Mouse (Mus musculus) forebrain, embryonic 10.5 days (tissue): Measurements from ENCODE around the gene Ntm. TPM values are rescaled to one million over a fixed set of nuclear protein-coding genes. Genes with fewer than 3 reads are reported as not detected.

Source experiments
- DNase-seq: peaks from one replicate; pipeline ENCODE4 v3.0.0-alpha.2; 2017; ENCODE audit warnings: low spot score; ENCODE audit errors: extremely low spot score
- H3K27ac ChIP-seq: fragments of 300-500 bp; sonication (generic); 2 replicates; pipeline ENCODE4 v1.5.1; 2016; ENCODE audit warnings: mild to moderate bottlenecking
- H3K27me3 ChIP-seq: fragments of 300-500 bp; sonication (generic); 2 replicates; pipeline ENCODE4 v1.6.1; 2016; ENCODE audit warnings: mild to moderate bottlenecking; ENCODE audit not compliant: poor library complexity, severe bottlenecking
- H3K36me3 ChIP-seq: fragments of 300-500 bp; sonication (generic); replicated peaks from 2 replicates; pipeline ENCODE4 v1.6.1; 2016; ENCODE audit warnings: mild to moderate bottlenecking, moderate library complexity
- H3K4me1 ChIP-seq: fragments of 300-500 bp; sonication (generic); 2 replicates; pipeline ENCODE4 v1.6.1; 2016
- H3K4me3 ChIP-seq: fragments of 300-500 bp; sonication (generic); 2 replicates; pipeline ENCODE4 v1.5.1; 2016; ENCODE audit warnings: mild to moderate bottlenecking, moderate library complexity
- H3K9me3 ChIP-seq: fragments of 300-500 bp; sonication (generic); 2 replicates; pipeline ENCODE4 v1.6.1; 2016; ENCODE audit warnings: mild to moderate bottlenecking, moderate library complexity
- whole genome bisulfite sequencing: fragments of 180-500 bp; shearing (Covaris S2); methylation state at CpG from one replicate; pipeline ENCODE4 v1.1.7; 2016; 5-methylcytosine and 5-hydroxymethylcytosine counted together
- polyA plus RNA-seq: library from polyadenylated mRNA; unstranded; fragments of >200 nt; fragmentation: Nextera tagmentation; extraction: Ambion mirVana; gene quantifications from 2 replicates; pipeline ENCODE4 v1.2.1, GENCODE M21; 2016

Gene Ntm
- polyA plus RNA-seq, 1 experiment from 2014 or later: 6.5 TPM

DNA sequence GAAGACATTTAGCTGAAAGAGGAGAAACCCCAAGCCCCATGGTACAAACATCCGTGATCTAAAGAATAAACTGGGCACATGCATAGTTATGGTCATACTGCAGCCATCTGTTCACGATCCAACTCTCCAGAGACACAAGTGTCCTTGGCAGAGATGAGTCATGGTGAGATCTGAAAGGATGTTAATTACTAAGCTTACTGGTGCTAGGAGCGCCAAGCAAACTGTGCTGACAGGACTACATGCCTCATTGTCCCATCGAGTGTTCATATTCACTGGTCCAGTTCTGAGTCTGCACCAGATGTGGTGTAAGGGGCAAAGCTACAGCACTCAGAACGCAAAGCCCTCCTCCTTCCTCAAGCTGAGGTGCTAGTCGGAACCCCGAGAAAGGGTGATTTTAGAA is 745.0 kb downstream of the Ntm start:
- DNase-seq: no peak
- H3K4me3 ChIP-seq: no peak overlapping the region
- no peaks in the 10 kb centered on the region for H3K36me3 ChIP-seq
- 91% methylated on average over 7 of the region's 7 CpGs for WGBS
- no peaks in the 10 kb centered on the region for H3K9me3 ChIP-seq
- peaks cover 29% of the 10 kb centered on the region for H3K4me1 ChIP-seq
- no peak overlapping the region for H3K27ac ChIP-seq
- peaks cover 10% of the 10 kb centered on the region; the same call in 1 of the 2 replicates for H3K27me3 ChIP-seq

DNA sequence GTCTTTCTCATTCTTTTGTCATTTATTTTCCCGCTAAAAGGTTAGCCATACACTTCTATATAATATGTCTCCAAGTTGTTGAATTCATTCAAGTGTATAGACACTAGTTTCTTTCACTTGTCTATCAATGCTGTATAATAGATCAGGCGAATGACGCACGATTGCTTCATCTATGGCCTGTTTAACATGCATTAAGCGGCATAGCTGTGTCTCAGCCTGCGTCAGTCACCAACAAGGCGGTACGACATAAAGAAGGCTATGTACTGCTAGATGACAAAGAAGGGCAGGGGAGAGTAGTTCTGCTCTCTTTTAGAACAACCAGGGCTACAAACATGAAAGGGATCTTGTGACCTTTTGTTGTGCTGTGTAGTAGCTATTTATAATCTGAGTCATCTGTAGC is 746.4 kb downstream of the Ntm start:
- Histone ChIP-seq H3K9me3 (no peaks in the 10 kb centered on the region), H3K4me3 (no peak overlapping the region), H3K36me3 (no peaks in the 10 kb centered on the region), H3K4me1 (peaks cover 23% of the 10 kb centered on the region), H3K27me3 (peaks cover 7% of the 10 kb centered on the region; the same call in 1 of the 2 replicates), H3K27ac (no peak overlapping the region)
- no peak for DNase-seq
- WGBS: 76% methylated on average over 8 of the region's 8 CpGs

DNA sequence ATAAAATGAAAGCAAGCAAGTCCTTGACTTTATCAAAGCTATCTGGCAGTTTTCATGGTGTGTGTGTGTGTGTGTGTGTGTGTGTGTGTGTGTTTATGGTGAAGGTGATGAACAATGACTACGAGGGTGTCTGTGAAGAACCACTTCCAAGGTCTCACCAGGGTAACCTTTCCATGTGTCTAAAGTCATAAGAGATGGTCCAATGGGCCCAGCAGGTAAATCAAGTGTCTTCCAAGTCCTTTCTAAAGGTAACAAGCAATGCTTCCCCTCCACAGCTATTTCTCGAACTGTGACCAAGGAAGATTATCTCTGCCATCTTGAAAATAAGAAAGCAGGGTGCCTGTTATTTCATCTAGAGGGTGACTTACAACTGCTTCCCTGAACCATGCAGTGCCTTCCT is 747.1 kb downstream of the Ntm start:
- H3K9me3 ChIP-seq: no peaks in the 10 kb centered on the region
- DNase-seq: no peak
- peaks cover 15% of the 10 kb centered on the region for H3K4me1 ChIP-seq
- H3K4me3 ChIP-seq: no peak overlapping the region
- H3K36me3 ChIP-seq: no peaks in the 10 kb centered on the region
- WGBS: 96% methylated on average over 2 of the region's 2 CpGs
- peaks cover 7% of the 10 kb centered on the region; the same call in 1 of the 2 replicates for H3K27me3 ChIP-seq
- H3K27ac ChIP-seq: no peak overlapping the region

DNA sequence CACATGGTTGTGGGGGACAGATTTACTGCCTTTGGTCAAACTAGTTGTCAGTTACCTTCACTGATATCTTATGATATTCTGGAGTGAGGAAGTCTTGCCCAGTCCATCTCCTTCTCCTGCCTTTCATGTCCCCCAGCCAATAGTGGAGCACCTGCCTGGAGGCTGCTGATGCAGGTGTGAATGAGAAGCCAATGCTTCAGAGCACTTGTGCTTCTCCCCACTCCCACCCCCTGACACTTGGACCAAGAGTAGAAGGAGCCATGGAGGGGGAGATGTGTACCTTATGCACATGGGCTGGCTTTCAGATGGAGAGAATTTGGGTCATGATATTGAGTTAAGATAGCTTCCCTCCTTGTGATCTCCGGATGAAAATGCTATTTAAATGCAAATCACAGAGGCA is 747.7 kb downstream of the Ntm start:
- no peak for DNase-seq
- Histone ChIP-seq H3K27me3 (peaks cover 7% of the 10 kb centered on the region; the same call in 1 of the 2 replicates), H3K4me3 (no peak overlapping the region), H3K36me3 (no peaks in the 10 kb centered on the region), H3K4me1 (peaks cover 10% of the 10 kb centered on the region), H3K27ac (no peak overlapping the region), H3K9me3 (no peaks in the 10 kb centered on the region)
- 89% methylated on average over 1 of the region's 1 CpGs for WGBS

DNA sequence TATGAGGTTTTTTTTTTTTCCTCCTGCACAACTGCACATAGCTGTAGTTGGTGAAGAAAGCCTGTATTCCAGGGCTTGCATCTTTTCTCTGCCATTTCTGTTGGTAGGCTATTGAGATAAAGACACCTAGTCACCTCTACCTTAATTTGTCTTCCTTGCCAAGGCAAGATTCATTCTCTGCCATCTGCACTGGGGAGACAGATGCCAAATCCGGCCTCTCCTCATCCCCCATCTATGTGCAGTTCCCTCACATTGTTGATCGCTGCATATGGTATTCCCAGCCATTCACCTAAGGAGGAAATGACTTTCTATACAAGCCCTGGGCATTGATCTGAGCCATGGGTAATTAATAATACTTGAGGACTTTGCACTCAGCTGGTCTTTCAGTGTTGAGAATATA is 753.7 kb downstream of the Ntm start:
- Histone ChIP-seq H3K9me3 (no peaks in the 10 kb centered on the region), H3K36me3 (no peaks in the 10 kb centered on the region), H3K27ac (no peak overlapping the region), H3K4me1 (peaks cover 11% of the 10 kb centered on the region), H3K27me3 (peaks cover 10% of the 10 kb centered on the region; the same call in 1 of the 2 replicates), H3K4me3 (no peak overlapping the region)
- no peak for DNase-seq
- 92% methylated on average over 2 of the region's 2 CpGs for WGBS

DNA sequence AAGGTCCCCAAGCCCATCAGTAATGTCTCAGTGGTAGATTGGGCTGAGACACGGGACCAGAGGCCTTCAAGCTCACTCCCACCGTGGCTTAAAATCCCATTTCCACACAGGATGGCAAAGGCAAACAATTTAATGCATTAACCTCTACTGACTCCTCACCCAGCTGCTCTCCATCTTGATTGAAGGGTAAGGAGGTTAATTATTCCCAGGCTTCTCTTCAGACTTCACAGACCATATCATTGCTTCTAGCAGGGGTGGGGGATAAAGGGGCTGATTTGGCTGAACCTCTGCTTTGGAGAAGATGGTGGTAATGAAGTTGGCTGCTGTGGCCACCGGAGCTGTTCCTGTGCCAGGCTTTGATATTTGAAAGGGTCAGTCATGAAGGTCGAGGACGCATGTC is 754.8 kb downstream of the Ntm start:
- WGBS: 74% methylated on average over 5 of the region's 5 CpGs
- peaks cover 11% of the 10 kb centered on the region for H3K4me1 ChIP-seq
- no peaks in the 10 kb centered on the region for H3K9me3 ChIP-seq
- no peaks in the 10 kb centered on the region for H3K36me3 ChIP-seq
- peaks cover 10% of the 10 kb centered on the region; the same call in 1 of the 2 replicates for H3K27me3 ChIP-seq
- no peak overlapping the region for H3K27ac ChIP-seq
- no peak overlapping the region for H3K4me3 ChIP-seq
- no peak for DNase-seq

DNA sequence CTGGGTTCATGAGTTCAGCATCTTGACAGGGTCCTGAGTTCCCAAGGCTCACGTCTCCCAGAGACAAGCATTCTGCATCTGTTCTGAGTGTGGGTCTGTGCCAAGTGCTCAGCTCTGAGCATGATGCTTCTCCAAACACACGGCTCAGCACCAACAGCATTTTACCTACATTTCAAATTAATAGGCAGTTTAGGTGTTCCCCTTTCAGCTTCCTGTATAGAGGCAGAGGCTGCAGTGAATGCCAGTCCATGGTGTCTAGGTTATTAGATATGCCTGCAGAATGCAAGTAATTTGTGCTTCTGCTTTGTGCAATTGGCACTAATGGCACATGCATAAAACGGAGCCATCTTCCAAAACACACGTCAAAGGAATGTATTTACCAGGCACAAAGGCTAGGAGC is 757.3 kb downstream of the Ntm start:
- Histone ChIP-seq H3K27ac (no peak overlapping the region), H3K4me1 (peaks cover 11% of the 10 kb centered on the region), H3K27me3 (peaks cover 10% of the 10 kb centered on the region; the same call in 1 of the 2 replicates), H3K36me3 (no peaks in the 10 kb centered on the region), H3K9me3 (no peaks in the 10 kb centered on the region), H3K4me3 (no peak overlapping the region)
- WGBS: 85% methylated on average over 4 of the region's 4 CpGs
- DNase-seq: no peak

DNA sequence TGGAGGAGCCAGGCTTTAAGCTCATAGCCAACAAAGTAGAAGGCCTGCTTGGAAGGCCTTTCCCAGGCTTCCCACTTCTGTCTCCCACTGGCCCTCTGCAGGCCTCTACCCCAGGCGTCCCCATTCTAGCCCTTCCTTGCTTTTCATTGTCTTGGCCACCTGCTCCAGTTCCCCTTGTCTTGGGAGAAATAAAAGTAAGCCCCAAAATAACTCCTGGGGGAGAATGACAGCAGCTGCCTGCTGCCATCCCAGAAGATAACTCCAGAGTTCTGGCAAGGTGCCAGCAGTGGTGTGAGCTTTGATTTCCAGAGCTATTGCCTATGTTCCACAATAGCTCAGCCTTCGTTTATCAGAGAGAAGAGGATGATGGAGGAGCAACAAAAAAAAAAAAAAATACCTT is 760.7 kb downstream of the Ntm start:
- no peak overlapping the region for H3K27ac ChIP-seq
- H3K36me3 ChIP-seq: no peaks in the 10 kb centered on the region
- no peaks in the 10 kb centered on the region for H3K9me3 ChIP-seq
- DNase-seq: no peak
- no peaks in the 10 kb centered on the region for H3K4me1 ChIP-seq
- WGBS: 58% methylated on average over 2 of the region's 2 CpGs
- peaks cover 10% of the 10 kb centered on the region; the same call in 1 of the 2 replicates for H3K27me3 ChIP-seq
- no peak overlapping the region for H3K4me3 ChIP-seq

DNA sequence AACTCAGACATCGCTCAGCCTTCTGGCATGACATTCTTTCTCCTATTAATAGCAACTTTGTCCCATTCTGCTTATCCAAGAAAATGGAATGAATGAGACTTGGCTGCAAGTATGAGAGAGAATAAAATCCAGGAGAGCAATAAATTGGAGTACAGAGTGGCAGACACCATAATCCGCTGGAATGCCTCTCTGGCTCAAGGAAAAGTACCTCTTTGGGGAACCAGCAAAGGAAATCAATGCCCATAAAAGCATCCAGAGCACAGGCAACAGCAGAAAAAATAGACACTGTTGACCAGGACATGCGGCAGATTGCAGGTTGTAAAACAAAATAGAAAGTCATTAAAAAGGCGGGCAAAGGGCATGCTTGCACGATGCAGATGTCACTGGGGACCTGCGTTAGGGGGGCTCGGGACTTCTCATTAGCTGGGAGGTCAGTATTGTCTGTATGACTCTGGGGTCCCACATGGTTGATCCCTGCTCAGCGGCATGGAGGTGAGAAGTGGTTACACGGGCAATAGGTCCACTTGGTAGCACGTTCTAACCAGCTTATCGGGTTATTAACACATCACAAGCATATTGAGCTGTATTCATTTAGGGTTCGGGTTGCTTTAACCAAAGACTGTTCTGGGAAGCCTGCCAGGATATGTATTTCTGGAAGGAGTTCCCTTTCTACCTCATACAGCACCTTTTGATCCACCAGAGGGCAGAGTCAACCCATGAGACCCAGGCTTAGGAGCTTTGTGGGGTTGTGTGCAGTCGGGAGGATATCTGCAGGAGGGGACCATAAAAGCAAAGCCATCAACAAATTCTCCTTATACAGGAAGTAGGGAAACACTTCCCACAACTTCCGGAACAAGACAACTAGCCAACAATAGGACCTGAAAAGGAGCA is 761.5 kb downstream of the Ntm start:
- H3K4me1 ChIP-seq: no peaks in the 10 kb centered on the region

DNA sequence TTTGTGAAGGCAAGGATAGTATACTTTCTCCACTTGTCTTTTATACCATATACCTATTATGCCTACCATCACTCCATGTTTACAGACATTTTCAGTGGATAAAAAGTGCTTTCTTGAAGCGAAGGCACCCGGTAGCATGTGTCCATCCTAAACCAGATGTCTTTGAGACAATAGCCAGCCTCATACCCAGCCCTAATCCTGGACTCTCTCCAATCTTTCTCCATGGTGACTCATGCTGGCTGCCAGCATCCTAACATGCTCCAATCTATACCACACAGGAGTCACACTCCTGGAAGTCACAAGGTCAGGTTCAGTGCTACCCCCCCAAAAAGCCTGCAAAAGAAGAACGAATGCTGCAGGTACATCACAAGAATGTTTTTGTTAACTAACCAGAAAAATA is 765.9 kb downstream of the Ntm start:
- peaks cover 8% of the 10 kb centered on the region; the same call in 1 of the 2 replicates for H3K4me1 ChIP-seq
- DNase-seq: no peak
- 86% methylated on average over 3 of the region's 3 CpGs for WGBS
- H3K36me3 ChIP-seq: no peaks in the 10 kb centered on the region
- no peak overlapping the region for H3K27ac ChIP-seq
- no peaks in the 10 kb centered on the region for H3K27me3 ChIP-seq
- H3K9me3 ChIP-seq: no peaks in the 10 kb centered on the region
- H3K4me3 ChIP-seq: no peak overlapping the region

More for the DNA sequence above, 761.5 kb downstream of the Ntm start:
- H3K27me3 ChIP-seq: peaks cover 7% of the 10 kb centered on the region; the same call in 1 of the 2 replicates
- H3K9me3 ChIP-seq: no peaks in the 10 kb centered on the region
- DNase-seq: no peak
- 78% methylated on average over 14 of the region's 14 CpGs for WGBS
- H3K36me3 ChIP-seq: no peaks in the 10 kb centered on the region
- no peak overlapping the region for H3K4me3 ChIP-seq
- H3K27ac ChIP-seq: no peak overlapping the region

DNA sequence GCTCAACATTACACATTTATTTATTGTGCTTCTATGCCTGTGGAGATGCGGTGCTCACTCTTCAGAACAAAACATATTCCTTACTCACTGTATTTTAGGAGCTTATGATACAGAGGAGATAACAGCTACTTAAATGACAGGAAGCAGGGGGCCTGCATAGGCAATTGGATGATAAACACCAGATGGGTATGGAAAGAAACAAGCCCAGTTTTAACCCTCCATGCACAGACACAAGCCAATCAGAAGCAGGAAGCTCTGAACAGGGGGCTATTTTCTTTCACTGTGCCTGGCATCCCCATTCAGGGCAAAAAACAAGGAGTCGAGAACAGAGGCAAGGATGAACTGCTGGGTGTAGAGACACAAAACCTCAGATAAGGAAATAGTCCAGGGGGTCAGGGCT is 768.7 kb downstream of the Ntm start:
- DNase-seq: no peak
- H3K27me3 ChIP-seq: no peaks in the 10 kb centered on the region
- H3K36me3 ChIP-seq: no peaks in the 10 kb centered on the region
- peaks cover 8% of the 10 kb centered on the region; the same call in 1 of the 2 replicates for H3K4me1 ChIP-seq
- no peak overlapping the region for H3K27ac ChIP-seq
- no peaks in the 10 kb centered on the region for H3K9me3 ChIP-seq
- no peak overlapping the region for H3K4me3 ChIP-seq
- WGBS: 72% methylated on average over 2 of the region's 2 CpGs

DNA sequence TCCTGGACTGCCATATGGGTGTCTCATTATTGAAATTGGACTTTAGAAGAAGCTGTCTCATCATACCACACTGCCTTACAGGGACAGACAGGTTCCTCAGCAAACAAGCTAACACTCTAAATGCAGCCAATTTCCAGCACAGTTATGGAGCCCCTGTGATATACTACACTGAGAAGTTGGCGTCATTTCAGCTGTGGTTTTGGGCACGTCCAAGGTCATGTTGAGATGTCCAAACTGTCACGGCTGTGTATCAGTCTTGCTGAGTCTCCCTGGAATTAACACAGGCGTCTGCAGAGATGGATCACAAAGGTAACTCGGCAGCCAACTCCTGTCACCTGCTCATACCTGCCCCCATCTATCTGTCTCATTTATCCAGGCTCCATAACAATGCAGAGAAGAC is 779.9 kb downstream of the Ntm start:
- no peaks in the 10 kb centered on the region for H3K36me3 ChIP-seq
- 91% methylated on average over 5 of the region's 5 CpGs for WGBS

DNA sequence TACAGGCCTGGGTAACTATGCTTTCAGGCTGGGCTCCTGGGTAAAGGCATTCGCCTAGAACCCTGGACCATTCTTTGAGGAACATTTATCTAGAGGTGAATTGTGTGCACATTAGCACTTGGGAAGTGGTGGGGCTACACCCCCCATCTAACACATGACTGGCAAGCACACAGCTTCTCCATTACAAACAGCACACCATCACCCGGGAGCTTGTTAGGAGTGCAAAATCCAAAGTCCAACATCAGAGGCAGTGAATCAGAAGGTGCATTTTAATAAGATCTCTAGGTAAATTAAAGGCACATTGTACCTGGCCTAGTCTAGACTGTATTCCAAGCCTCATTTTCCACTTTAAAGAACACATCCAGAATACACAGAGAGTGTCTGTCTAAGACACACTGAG is 781.3 kb downstream of the Ntm start:
- WGBS: 93% methylated on average over 2 of the region's 2 CpGs
- Histone ChIP-seq H3K36me3 (no peaks in the 10 kb centered on the region), H3K27me3 (no peaks in the 10 kb centered on the region), H3K9me3 (no peaks in the 10 kb centered on the region), H3K4me3 (no peak overlapping the region), H3K4me1 (no peaks in the 10 kb centered on the region), H3K27ac (no peak overlapping the region)
- no peak for DNase-seq

More for the DNA sequence above, 779.9 kb downstream of the Ntm start:
- H3K27ac ChIP-seq: no peak overlapping the region
- H3K9me3 ChIP-seq: no peaks in the 10 kb centered on the region
- no peak overlapping the region for H3K4me3 ChIP-seq
- H3K4me1 ChIP-seq: no peaks in the 10 kb centered on the region
- no peaks in the 10 kb centered on the region for H3K27me3 ChIP-seq
- DNase-seq: no peak
